Mouse (Mus musculus) hindbrain, embryonic 10.5 days (tissue): Measurements from ENCODE around the gene Abcg4. TPM values are rescaled to one million over a fixed set of nuclear protein-coding genes. Genes with fewer than 3 reads are reported as not detected.

Source experiments
- DNase-seq: peaks from one replicate; pipeline ENCODE4 v3.0.0-alpha.2; 2017; ENCODE audit warnings: low spot score
- H3K27ac ChIP-seq: fragments of 300-500 bp; sonication (generic); 2 replicates; pipeline ENCODE4 v1.5.1; 2016; ENCODE audit warnings: mild to moderate bottlenecking, moderate library complexity
- H3K27me3 ChIP-seq: fragments of 300-500 bp; sonication (generic); 2 replicates; pipeline ENCODE4 v1.6.1; 2016; ENCODE audit warnings: mild to moderate bottlenecking; ENCODE audit not compliant: poor library complexity, insufficient read depth, severe bottlenecking
- H3K36me3 ChIP-seq: fragments of 300-500 bp; sonication (generic); 2 replicates; pipeline ENCODE4 v1.6.1; 2016; ENCODE audit warnings: mild to moderate bottlenecking, moderate library complexity
- H3K4me1 ChIP-seq: fragments of 300-500 bp; sonication (generic); replicated peaks from 2 replicates; pipeline ENCODE4 v1.6.1; 2016; ENCODE audit warnings: mild to moderate bottlenecking
- H3K4me3 ChIP-seq: fragments of 300-500 bp; sonication (generic); 2 replicates; pipeline ENCODE4 v1.5.1; 2016; ENCODE audit warnings: mild to moderate bottlenecking, moderate library complexity
- H3K9me3 ChIP-seq: fragments of 300-500 bp; sonication (generic); 2 replicates; pipeline ENCODE4 v1.6.1; 2016; ENCODE audit warnings: mild to moderate bottlenecking, moderate library complexity
- WGBS: fragments of 180-500 bp; shearing (Covaris S2); methylation state at CpG from one replicate; pipeline ENCODE4 v1.1.7; 2016; 5-methylcytosine and 5-hydroxymethylcytosine counted together
- polyA plus RNA-seq: library from polyadenylated mRNA; unstranded; fragments of >200 nt; fragmentation: Nextera tagmentation; extraction: Ambion mirVana; gene quantifications from 2 replicates; pipeline ENCODE4 v1.2.1, GENCODE M21; 2016

The Abcg4 gene
- polyA plus RNA-seq, 1 experiment from 2014 or later, result 7.2 TPM

DNA sequence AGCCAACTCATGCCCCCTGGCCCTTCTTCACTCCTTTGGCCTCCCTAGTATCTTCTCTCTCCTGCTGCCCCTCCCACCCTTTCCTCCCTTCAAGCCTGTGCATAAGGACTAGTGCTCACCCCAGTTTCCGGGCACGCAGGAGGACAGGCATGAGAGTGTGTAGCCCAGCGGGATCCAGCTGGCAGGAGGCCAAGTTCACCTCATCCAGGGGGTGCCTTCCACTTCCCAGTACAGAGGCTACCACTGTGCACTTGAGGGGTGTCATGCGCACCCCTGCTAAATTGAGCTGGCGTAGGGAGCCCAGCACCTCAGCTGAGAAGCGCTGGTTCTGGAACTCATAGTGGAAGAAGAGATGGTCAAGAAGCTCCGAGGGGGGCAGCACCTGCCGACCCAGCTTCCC lies 32.2 kb downstream of the Abcg4 start:
- DNase-seq, result no peak
- Histone ChIP-seq H3K9me3 (no peaks in the 10 kb centered on the region), H3K36me3 (no peaks in the 10 kb centered on the region), H3K27ac (peak overlapping the region; percentile 68), H3K4me1 (peaks cover 36% of the 10 kb centered on the region), H3K27me3 (no peaks in the 10 kb centered on the region), H3K4me3 (no peak overlapping the region)
- WGBS, result 90% methylated on average over 8 of the region's 8 CpGs

- 55% methylated on average over 6 of the region's 6 CpGs for WGBS
- DNase-seq, result no peak
- Histone ChIP-seq H3K36me3 (no peaks in the 10 kb centered on the region), H3K4me1 (peaks cover 45% of the 10 kb centered on the region), H3K4me3 (no peak overlapping the region), H3K27ac (peak overlapping the region; percentile 68), H3K9me3 (no peaks in the 10 kb centered on the region), H3K27me3 (peaks cover 5% of the 10 kb centered on the region; the same call in 1 of the 2 replicates)
These were observed 33.3 kb downstream of the Abcg4 start for GRCm38 (mm10) chr9:44255136-44255521.

- H3K4me1 ChIP-seq, result peaks cover 49% of the 10 kb centered on the region
- H3K9me3 ChIP-seq, result no peaks in the 10 kb centered on the region
- peak overlapping the region; percentile 68 for H3K27ac ChIP-seq
- 9% methylated on average over 5 of the region's 5 CpGs for WGBS
- peaks cover 10% of the 10 kb centered on the region; the same call in 1 of the 2 replicates for H3K27me3 ChIP-seq
- no peaks in the 10 kb centered on the region for H3K36me3 ChIP-seq
- peak; percentile 38 for DNase-seq
- no peak overlapping the region for H3K4me3 ChIP-seq
These were observed 33.8 kb downstream of the Abcg4 start for GRCm38 (mm10) chr9:44254508-44255135.

DNA sequence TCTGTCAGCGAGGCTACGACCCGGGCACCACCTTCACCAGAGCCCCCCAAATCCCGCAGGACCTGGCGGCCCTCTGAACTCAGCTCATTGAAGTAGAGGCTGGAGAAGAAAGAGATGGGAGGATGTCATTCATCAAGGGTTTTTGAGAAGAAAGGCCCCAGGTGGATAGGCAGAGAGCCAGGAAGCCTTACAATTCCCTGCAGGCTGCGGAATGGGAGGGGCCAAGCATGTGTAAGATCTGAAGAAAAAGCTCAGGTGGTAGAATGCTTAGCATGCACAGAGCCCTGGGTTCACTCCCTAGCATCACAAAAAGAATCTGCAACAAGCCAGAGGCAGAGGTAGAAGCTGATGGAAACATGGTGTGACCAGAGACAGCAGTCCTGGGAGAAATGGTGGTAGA lies 35.0 kb downstream of the Abcg4 start:
- WGBS, result 75% methylated on average over 6 of the region's 6 CpGs
- peaks cover 56% of the 10 kb centered on the region for H3K4me1 ChIP-seq
- H3K27me3 ChIP-seq, result peaks cover 16% of the 10 kb centered on the region; the same call in 1 of the 2 replicates
- no peaks in the 10 kb centered on the region for H3K36me3 ChIP-seq
- H3K27ac ChIP-seq, result peak overlapping the region; percentile 64
- no peak overlapping the region for H3K4me3 ChIP-seq
- H3K9me3 ChIP-seq, result no peaks in the 10 kb centered on the region
- no peak for DNase-seq

- H3K27ac ChIP-seq, result peak within 1 kb of the TSS; percentile 18; the same call in 1 of the 2 replicates
- no peak for DNase-seq
- WGBS, result 78% methylated on average over 10 of the region's 10 CpGs
- H3K9me3 ChIP-seq, result no peaks in the 10 kb centered on the region
- H3K4me1 ChIP-seq, result peaks cover 56% of the 10 kb centered on the region
- no peak within 1 kb of the TSS for H3K4me3 ChIP-seq
- no peaks in the 10 kb centered on the region for H3K36me3 ChIP-seq
- peaks cover 16% of the 10 kb centered on the region; the same call in 1 of the 2 replicates for H3K27me3 ChIP-seq
These were observed 37.1 kb downstream of the Abcg4 start, which contains the start of gene Pdzd3 for GRCm38 (mm10) chr9:44251314-44251713. Gene Pdzd3, minus strand, starts transcription at chr9:44251471.

DNA sequence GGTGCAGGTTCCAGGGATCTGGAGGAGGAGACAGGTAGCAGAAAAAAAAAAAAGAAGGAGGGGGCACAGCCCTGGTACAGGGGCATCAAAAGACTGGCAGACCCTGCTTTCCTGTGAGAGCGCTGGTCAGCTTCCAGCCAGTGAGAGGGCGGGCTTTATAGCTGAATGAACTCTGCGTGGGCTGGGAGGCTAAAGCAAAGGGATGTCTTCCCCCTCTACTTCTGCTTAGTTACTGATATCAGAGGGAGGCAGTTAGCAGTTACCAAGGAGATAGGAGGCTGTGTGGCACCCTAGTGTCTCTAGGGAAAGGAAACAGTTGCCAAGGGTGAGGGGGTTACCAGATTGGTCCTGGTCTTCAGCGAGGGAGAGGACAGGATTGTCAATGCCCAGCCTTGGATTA lies 38.0 kb downstream of the Abcg4 start:
- DNase-seq, result no peak
- Histone ChIP-seq H3K36me3 (no peaks in the 10 kb centered on the region), H3K4me1 (peaks cover 51% of the 10 kb centered on the region), H3K9me3 (no peaks in the 10 kb centered on the region), H3K4me3 (no peak overlapping the region), H3K27me3 (peaks cover 16% of the 10 kb centered on the region; the same call in 1 of the 2 replicates), H3K27ac (peak overlapping the region; percentile 18; the same call in 1 of the 2 replicates)
- WGBS, result 45% methylated on average over 4 of the region's 4 CpGs

- 45% methylated on average over 26 of the region's 26 CpGs for WGBS
- H3K36me3 ChIP-seq, result no peaks in the 10 kb centered on the region
- H3K9me3 ChIP-seq, result no peaks in the 10 kb centered on the region
- DNase-seq, result peak; percentile 57
- H3K27me3 ChIP-seq, result peaks cover 16% of the 10 kb centered on the region; the same call in 1 of the 2 replicates
- peaks cover 41% of the 10 kb centered on the region for H3K4me1 ChIP-seq
- peak overlapping the region; percentile 35; the same call in 1 of the 2 replicates for H3K27ac ChIP-seq
- H3K4me3 ChIP-seq, result peak overlapping the region; percentile 23; the same call in 1 of the 2 replicates
These were observed 39.0 kb downstream of the Abcg4 start for GRCm38 (mm10) chr9:44249181-44250146.

- Histone ChIP-seq H3K36me3 (no peaks in the 10 kb centered on the region), H3K27ac (no peak overlapping the region), H3K4me3 (no peak overlapping the region), H3K4me1 (peaks cover 26% of the 10 kb centered on the region), H3K27me3 (peaks cover 16% of the 10 kb centered on the region; the same call in 1 of the 2 replicates), H3K9me3 (no peaks in the 10 kb centered on the region)
- no peak for DNase-seq
- 86% methylated on average over 6 of the region's 6 CpGs for WGBS
These were observed 40.5 kb downstream of the Abcg4 start for GRCm38 (mm10) chr9:44247907-44248306.

GRCm38 (mm10) chr9:44243621-44244020 lies 44.8 kb downstream of the Abcg4 start:
- Histone ChIP-seq H3K36me3 (no peaks in the 10 kb centered on the region), H3K27ac (no peak overlapping the region), H3K27me3 (peaks cover 1% of the 10 kb centered on the region; the same call in 1 of the 2 replicates), H3K4me1 (peaks cover 12% of the 10 kb centered on the region), H3K9me3 (no peaks in the 10 kb centered on the region), H3K4me3 (no peak overlapping the region)
- WGBS, result 64% methylated on average over 2 of the region's 2 CpGs
- DNase-seq, result no peak

- Histone ChIP-seq H3K4me1 (peaks cover 20% of the 10 kb centered on the region), H3K36me3 (no peaks in the 10 kb centered on the region), H3K4me3 (no peak overlapping the region), H3K27me3 (no peaks in the 10 kb centered on the region), H3K9me3 (no peaks in the 10 kb centered on the region), H3K27ac (no peak overlapping the region)
- no peak for DNase-seq
- 73% methylated on average over 9 of the region's 9 CpGs for WGBS
These were observed 47.0 kb downstream of the Abcg4 start for GRCm38 (mm10) chr9:44241418-44241817.

GRCm38 (mm10) chr9:44240911-44241310 lies 47.5 kb downstream of the Abcg4 start:
- H3K9me3 ChIP-seq, result no peaks in the 10 kb centered on the region
- no peaks in the 10 kb centered on the region for H3K27me3 ChIP-seq
- H3K4me3 ChIP-seq, result no peak overlapping the region
- H3K36me3 ChIP-seq, result no peaks in the 10 kb centered on the region
- no peak for DNase-seq
- H3K4me1 ChIP-seq, result peaks cover 25% of the 10 kb centered on the region
- 43% methylated on average over 5 of the region's 5 CpGs for WGBS
- H3K27ac ChIP-seq, result no peak overlapping the region

GRCm38 (mm10) chr9:44240399-44240798 lies 48.0 kb downstream of the Abcg4 start, which contains the start of gene Ccdc153:
Gene Ccdc153, plus strand, starts transcription at chr9:44240676.
- peaks cover 26% of the 10 kb centered on the region for H3K4me1 ChIP-seq
- H3K9me3 ChIP-seq, result no peaks in the 10 kb centered on the region
- H3K27ac ChIP-seq, result no peak within 1 kb of the TSS
- no peak within 1 kb of the TSS for H3K4me3 ChIP-seq
- H3K36me3 ChIP-seq, result no peaks in the 10 kb centered on the region
- no peaks in the 10 kb centered on the region for H3K27me3 ChIP-seq
- WGBS, result 58% methylated on average over 2 of the region's 2 CpGs
- no peak for DNase-seq
